8 mouse cellular contexts compared by ENCODE assay signal in the genomic region with DNA sequence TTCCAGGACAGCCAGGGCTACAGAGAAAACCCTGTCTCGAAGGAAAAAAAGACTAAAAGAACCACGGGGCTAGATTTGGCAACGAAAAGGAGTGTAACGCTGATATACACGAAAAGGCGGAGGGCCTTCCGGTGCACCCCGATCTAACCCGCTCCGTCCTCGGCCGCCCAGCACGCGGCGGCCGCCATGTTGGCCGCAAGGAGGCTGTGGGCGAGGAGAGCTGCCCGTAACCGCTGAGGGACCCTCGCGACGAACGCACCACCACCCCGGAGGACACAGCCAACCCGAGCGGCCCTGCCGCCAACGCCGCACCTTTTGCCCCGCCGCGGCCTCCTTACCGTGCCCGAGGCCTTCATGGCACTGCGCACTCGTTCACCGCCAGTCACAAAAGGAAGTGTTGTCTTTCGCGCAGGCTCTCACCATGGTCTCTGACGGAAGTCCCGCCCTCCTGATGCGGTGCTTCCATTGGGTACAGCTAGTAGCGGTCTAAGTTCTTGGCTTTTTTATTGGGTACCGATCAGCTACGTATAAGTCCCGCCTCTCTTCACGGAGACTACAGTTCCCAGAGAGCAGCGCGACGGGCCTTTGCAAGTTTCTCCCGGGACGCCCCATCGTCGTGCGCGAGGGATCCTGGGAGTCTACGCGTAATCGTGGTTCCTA. TPM values are rescaled to one million over a fixed set of nuclear protein-coding genes. Genes with fewer than 3 reads are reported as not detected.
A peak's percentile ranks its signal among the peaks of the same experiment; 100 is the strongest.
DNase-seq lines count a peak whose midpoint lies in the region; ATAC-seq lines count a peak whose summit lies in the region.

A gene (minus strand): TSS at position 392 of the 660 bp plus-strand sequence.

- ATAC-seq in hindbrain, embryonic 15.5 days (ENCODE audit: low FRiP score, low read depth) = peak; percentile 98

- H3K9ac ChIP-seq in hindbrain, embryonic 15.5 days = peak within 1 kb of the TSS; percentile 62

- H3K4me3 ChIP-seq in hindbrain, embryonic 15.5 days = peak within 1 kb of the TSS; percentile 77

- H3K4me2 ChIP-seq in hindbrain, embryonic 15.5 days = peak within 1 kb of the TSS; percentile 87

- WGBS in hindbrain, embryonic 15.5 days = under 1% methylated on average over 59 of the region's 60 CpGs

- DNase-seq in T-cell, adult 2 months (ENCODE audit: low spot score) = peak; percentile 96
- peak; percentile 94 to 97 for DNase-seq in cerebellum, postnatal 36 days
- DNase-seq in frontal cortex, postnatal 36 days (ENCODE audit: low spot score in 2 of 2) = peak; percentile 95 to 98
- peak; percentile 97 for DNase-seq in left cerebral cortex, adult 11 months (ENCODE audit: low spot score)
- DNase-seq in lung, postnatal 4 days = peak; percentile 94 to 97
- peak; percentile 98 for DNase-seq in retina, postnatal 7 days (ENCODE audit: low read depth, low spot score)
- peak; percentile 84 for DNase-seq in urinary bladder, adult 2 months (ENCODE audit: low spot score)

- peak within 1 kb of the TSS; percentile 81 for H3K27ac ChIP-seq in hindbrain, embryonic 15.5 days (replicated peaks)

- peaks cover 27% of the 10 kb centered on the region for H3K36me3 ChIP-seq in hindbrain, embryonic 15.5 days

- peaks cover 22% of the 10 kb centered on the region for H3K4me1 ChIP-seq in hindbrain, embryonic 15.5 days (replicated peaks)

- peaks cover 32% of the 10 kb centered on the region for H3K27me3 ChIP-seq in hindbrain, embryonic 15.5 days

- H3K9me3 ChIP-seq in hindbrain, embryonic 15.5 days = no peaks in the 10 kb centered on the region

RNA-seq across cellular contexts. Expression of the gene that starts here (rescaled TPM):
- polyA plus RNA-seq in hindbrain, embryonic 15.5 days (2015; fragmentation: Nextera tagmentation; extraction: Ambion mirVana) = 2,082 and 2,226 TPM in 2 replicates
- polyA plus RNA-seq in urinary bladder, adult 2 months (2012; rRNA removed) = 3,950 and 3,976 TPM in 2 replicates

Comparison
In these comparisons a context has a peak if more than half of its experiments do, and no peak if none do; other contexts are left out.
1. Peak in every context shown above with its lines: DNase-seq, ATAC-seq, H3K4me3 ChIP-seq and H3K27ac ChIP-seq.